Mouse (Mus musculus) megakaryocyte, adult 5-6 weeks (primary cell): Measurements from ENCODE around the gene Ube2z. TPM values are rescaled to one million over a fixed set of nuclear protein-coding genes. Genes with fewer than 3 reads are reported as not detected.
"Not testable (repeated sequence)": the region's sequence is repeated elsewhere in the genome, so short reads cannot be mapped to it uniquely, and the experiment has no call there.

ENCODE experiments used
- ATAC-seq: 2 replicates; pipeline ENCODE4 v1.8.0; 2016; ENCODE audit warnings: mild to moderate bottlenecking, inconsistent platforms; ENCODE audit not compliant: poor library complexity, severe bottlenecking
- total RNA-seq, 2 experiments: library from RNA; stranded (forward) in 1 of 2; stranded (reverse) in 1 of 2; fragments of 153-499, 151-499 nt in 1 of 2; fragments of 221-1000, 200-1000 nt in 1 of 2; gene quantifications; 2 replicates each; pipeline versions ENCODE4 v1.2.3 to v1.2.4; 2015 to 2017

Ube2z gene
- total RNA-seq (2015) (22.5 and 22.8 TPM in 2 replicates), total RNA-seq (2017) (20.8 and 21.5 TPM in 2 replicates)

DNA sequence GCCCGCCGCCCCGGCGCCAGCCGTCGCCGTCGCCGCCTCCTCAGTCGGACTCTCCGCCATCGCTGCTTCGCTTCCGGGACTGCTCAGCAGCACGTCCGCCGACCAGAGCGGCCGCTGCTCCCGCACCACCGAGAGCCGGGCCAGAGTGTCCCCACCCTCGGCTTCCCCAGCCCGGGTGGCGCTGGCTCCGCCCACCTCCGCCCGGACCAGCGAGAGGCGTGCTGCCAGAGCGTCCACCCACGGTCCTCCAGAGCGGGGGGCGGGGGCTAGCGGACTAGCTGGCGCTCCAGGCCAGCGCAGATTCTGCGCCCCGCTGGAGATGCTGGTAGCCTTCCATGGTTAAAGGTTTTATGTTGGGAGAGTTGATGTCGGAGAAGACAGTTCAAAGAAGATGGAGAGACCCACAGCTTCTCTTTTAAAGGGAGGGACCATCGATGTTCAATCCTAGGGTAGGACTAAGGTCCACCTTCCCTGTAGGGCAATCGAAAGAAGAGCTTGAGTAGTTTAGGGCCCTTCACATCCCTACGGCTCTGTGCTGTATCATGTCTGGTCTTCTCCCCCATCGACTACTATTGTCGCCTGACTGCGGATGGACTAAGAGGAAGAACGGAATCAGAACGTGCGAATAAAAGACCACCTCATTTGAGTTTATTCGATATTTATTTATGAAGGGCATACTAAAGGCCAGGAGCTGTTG, at the start of gene Ube2z:
Gene Ube2z (minus strand): TSS at position 174 of the 697 bp plus-strand sequence.
- peak; percentile 99 for ATAC-seq

DNA sequence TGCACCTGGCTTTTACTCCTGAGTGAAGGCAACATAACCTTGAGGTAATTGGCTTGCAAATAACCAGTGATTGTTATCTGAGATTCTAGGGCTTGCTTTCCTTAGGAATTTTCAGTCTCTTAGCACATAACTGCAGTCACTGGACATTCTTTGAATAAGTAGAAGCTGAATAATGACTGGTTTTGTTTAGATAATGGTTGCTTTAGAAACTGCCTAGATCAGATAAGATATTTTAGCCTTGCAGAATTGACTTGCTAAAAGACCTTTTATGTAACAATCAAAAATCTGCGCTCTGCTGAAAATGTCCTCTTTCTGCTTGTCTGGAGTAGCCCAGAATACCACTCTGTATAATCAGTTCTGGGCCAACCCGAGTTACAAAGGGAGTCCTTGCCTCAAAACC, 48.9 kb upstream of the Ube2z start:
- no peak for ATAC-seq

DNA sequence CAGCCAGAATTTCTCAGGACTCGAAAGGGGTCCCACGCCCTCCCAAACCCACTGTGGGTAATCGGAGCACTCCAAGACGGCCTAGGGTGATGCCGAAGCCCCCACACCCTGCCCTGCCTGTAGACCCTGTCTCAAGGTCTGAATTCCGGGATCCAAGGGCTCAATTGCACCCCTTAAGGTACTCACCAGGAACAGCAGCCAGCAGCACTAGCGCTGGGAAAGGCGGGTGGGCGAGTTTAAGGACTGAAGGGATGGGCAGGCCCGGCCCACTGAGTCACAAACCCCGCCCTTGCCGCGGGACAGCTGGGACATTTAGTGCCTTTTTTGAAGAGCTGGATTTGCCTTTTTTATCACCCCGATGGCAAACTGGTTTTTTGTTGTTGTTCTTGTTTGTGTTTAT, 46.6 kb upstream of the Ube2z start, which contains the start of gene Calcoco2:
Gene Calcoco2 (minus strand): TSS at position 214 of the 400 bp plus-strand sequence.
- no peak for ATAC-seq

DNA sequence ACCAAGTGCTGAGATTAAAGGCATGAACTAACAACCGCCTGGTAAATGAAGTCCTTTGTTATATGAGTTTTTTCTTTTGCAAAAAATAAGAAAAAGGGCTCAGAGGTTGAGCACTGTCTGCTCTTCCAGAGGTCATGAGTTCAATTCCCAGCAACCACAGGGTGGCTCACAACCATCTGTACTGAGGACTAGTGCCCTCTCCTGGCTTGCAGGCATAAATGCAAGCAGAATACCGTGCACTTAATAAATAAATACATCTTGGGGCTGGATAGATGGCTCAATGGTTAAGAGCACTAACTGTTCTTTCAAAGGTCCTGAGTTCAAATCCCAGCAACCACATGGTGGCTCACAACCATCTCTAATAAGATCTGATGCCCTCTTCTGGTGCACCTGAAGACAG, 45.8 kb upstream of the Ube2z start:
- not testable (repeated sequence) for ATAC-seq

- ATAC-seq, result no peak
These were observed 43.2 kb upstream of the Ube2z start for GRCm38 (mm10) chr11:96108376-96108775.

- ATAC-seq, result peak; percentile 68
These were observed 28.2 kb upstream of the Ube2z start for GRCm38 (mm10) chr11:96093361-96093760.

DNA sequence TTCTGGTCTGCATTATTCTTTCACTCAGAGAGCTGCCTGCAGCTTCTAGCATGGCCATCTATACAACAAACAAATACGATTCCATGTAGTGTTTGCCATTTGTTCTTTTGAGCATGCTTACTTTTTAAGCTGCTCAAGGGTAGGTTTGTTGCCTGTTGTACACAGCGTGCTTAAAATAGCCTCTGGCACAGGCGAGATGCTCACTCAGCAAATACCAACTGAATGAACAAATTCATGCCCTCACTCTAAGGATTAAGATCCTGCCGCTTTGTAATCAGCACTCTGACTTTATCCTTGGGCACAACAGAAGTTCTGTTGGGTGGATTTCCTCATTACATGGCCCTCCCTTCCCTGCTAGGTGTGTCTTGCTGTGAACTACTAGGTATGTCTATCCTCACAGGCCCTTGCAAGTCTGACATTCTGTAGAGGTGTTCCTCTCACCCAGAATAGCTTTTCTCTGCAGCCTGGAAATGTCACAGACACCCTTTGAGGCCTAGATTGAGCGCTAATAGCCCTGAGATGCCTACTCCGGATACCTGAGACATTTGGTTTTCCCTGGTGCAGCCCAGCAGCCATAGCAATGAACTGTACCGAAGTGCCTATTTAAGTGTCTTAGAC, 27.6 kb upstream of the Ube2z start:
- ATAC-seq, result no peak

DNA sequence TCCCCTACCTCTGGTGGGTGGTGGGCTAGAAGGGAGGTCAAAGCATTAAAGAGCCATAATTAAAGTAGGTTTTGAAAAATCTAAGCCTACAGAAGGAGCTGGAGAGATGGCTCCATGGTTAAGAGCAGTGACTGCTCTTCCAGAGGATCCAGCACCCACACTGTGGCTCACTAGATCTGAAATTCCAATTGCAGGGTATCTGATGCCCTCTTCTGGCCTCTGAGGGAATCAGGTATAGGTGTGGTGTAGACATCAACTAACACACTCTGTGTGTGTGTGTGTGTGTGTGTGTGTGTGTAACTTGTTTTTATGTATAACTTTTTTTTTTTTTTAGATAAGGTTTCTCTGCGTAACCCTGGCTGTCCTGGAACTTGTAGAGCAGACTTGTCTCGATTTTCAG, 25.9 kb upstream of the Ube2z start:
- 0 out of 2 replicates have a peak, but pooled peaks have one; percentile 27 for ATAC-seq

DNA sequence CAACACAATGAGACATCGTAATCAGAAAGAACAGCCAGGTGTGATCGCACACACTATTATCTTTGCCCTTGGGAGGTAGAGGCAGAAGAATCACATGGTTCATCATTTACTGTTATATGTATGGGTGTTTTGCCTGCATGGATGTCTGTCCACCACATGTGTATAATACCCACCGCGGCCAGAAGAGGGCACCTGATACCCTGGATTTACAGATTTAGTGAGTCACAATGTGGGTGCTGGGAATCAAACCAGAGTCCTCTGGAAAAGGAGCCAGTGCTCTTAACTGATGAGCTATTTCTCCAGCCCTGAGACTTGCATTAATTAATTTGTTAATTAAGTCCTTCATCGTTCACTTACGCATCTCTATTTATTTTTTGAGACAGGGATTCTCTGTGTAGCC, 22.8 kb upstream of the Ube2z start:
- ATAC-seq, result no peak

DNA sequence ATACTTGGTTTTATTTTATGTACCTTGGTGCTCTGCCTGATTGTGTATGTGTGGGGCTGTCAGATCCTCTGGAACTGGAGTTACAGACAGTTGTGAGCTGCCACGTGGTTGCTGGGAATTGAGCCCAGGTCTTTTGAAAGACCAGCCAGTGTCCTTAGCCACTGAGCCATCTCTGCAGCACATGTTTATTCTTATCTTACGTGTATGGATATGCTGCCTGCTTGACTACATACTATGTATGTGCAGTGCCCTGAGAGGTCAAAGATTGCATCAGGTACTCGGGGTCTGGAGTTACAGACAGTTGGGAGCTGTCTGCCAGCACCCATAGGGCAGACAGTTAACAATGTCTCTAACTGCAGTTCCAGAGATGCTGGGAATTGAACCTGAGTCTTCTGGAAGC, 17.5 kb upstream of the Ube2z start:
- no peak for ATAC-seq

DNA sequence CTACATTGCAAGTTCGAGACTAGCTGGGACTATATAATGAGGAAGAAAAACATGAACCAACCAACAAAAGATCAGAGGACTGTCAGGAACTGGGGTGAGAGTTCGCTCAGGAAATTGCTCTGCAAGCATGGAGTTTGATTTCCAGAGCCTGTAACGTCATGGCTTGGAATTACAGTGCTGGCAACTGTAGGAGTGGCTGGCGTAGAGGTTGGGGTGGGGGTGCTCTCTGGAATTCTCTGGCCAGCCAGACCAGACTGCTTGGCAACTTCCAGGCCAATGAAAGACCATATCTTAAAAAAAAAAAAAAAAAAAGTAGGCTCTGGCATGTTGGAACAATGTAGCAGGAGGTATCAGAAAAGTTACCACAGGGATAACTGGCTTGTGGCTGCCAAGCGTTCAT, 15.5 kb upstream of the Ube2z start:
- no peak for ATAC-seq

DNA sequence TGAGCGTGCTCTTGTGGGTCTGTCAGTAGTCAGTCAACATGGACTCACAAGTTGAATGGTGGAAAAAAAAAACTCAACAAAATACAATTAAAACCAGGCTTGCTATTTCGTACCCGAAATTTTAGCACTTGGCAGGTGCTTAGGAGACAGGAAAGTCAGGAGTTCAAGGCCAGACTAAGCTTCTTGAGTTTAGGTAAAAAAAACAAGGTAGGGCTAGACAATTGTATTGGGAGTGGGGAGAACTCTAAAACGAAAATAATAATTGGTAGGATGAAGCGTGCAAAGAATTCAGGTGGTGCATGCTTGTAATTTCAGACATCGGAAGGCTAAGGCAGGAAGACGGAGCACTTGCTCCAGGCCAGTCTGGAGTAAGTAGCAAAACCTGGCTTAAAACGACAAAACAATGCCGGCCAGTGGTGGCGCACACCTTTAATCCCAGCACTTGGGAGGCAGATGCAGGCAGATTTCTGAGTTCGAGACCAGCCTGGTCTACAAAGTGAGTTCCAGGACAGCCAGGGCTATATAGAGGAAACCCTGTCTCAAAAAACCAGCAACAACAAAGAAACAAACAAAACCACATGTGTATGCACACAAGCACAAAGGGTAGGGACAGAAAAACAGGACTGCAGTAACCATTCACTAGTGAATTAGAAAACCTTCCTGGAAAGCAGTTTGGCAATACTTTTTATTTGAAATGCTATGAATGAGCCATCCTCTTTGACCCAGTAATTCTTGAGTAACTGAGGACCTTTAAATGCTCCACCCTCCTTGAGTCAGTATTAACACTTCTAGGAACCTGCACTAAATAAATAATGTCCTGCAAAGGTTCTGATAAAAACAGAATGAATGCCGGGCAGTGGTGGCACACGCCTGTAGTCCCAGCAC, 11.3 kb upstream of the Ube2z start:
- no peak for ATAC-seq

- ATAC-seq, result peak; percentile 95
These were observed 10.5 kb upstream of the Ube2z start, which contains the start of gene Atp5g1 for GRCm38 (mm10) chr11:96075509-96076220. TSS of gene Atp5g1 (minus strand) at chr11:96075670.

- no peak for ATAC-seq
These were observed 10.0 kb upstream of the Ube2z start for GRCm38 (mm10) chr11:96075177-96075508.

DNA sequence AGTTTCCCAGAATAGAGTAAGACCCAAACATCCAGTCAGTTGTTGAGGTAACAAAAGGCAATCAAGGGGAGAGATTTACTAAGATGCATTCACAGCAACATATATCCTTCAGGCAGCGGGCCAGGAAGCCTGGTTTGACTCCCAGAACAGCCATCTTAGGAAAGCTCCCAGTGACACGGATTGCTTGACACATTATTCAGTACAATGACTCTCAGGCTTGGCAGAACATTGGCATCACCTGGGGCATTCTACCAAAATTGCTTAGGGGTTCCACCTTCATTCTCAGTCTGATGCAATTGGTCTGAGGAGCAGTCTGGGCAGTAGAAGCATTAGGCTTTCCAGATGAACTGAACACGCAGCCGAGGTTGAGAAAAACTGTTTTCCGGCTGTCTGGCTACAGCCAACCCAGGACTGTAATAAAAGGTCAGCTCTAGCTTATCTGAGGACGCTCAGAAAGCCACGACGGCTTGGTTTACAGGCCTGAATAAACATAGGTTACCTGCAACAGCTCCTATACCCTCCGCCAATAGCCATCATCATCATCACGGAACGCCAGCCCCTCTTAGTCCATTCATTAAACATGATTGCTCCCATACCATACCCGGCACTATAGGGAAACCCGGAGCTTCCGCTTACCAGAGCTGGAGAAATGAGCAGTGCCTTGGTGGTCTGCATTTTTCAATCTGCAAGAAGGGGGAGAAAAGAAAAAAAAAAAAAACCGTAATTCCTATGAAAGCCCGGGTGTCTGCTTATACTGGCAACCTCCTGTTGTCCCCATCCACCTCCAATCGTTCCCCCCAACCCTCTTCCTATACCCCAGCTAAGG, 9.4 kb upstream of the Ube2z start:
- no peak for ATAC-seq

DNA sequence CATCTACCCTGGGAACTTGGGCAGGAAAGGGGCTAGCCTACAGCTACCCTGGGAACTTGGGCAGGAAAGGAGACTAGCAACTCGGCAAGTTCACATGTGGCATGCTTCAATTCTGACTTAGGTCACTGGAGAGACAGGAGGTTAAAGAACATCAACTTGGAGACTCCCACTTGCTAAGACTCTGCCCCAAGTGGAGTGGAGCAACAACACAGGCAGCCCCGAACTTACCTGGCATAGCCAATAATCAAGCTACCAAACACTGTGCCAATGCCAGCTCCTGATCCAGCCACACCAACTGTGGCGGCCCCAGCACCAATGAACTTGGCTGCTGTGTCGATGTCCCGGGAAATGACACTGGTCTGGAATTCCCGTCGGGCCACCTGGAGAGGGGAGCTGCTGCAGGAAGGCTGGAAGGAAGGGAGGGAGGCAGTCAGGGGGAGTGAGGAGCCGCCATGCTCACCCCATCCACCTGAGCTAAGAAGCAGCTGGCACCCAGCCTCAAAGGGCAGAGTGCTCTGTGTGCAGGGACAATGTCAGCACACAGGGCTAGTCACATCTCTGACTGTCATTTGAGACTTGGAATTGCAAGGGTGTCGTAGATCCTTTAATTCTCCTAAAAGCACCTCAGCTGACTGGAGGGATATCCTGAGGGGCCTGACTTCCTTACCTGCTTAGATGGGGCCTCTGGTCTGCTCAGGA, 8.3 kb upstream of the Ube2z start:
- ATAC-seq, result no peak

GRCm38 (mm10) chr11:96071013-96071412, 5.8 kb upstream of the Ube2z start:
- ATAC-seq, result no peak

DNA sequence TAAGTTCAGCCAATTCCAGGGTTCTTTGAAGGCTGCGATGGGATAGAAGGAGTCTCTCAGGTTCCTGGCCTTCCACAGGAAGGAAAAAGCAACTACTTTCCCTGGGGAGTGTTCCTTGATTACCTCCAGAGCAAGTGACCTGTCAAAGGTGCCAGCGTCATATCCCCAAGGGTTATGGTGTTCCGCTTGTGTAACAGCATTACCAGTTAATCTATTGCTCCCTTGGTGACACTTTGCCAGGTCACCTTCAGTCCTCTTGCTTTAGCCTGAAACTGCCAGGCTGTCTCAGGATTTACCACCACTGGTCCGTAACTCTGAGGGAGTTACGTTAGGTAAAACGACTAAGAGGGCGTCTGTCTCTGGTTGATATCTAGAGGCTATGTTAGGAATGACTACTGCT, 5.2 kb upstream of the Ube2z start:
- no peak for ATAC-seq

GRCm38 (mm10) chr11:96068231-96068630, 3.0 kb upstream of the Ube2z start:
- ATAC-seq, result no peak
